Mouse (Mus musculus) retina, postnatal 1 day (tissue): ENCODE results near the gene Zim1.

Experiments used
- DNase-seq: peaks from one replicate; pipeline ENCODE4 v3.0.0-alpha.2; 2012

Zim1 gene

GRCm38 (mm10) chr7:6650526-6650925 is 45.7 kb downstream of the Zim1 start:
- no peak for DNase-seq

- no peak for DNase-seq
Observed at GRCm38 (mm10) chr7:6645821-6646220, 50.4 kb downstream of the Zim1 start.

GRCm38 (mm10) chr7:6638076-6638475 is 58.2 kb downstream of the Zim1 start:
- DNase-seq, result no peak

- no peak for DNase-seq
Observed at GRCm38 (mm10) chr7:6636741-6637140, 59.5 kb downstream of the Zim1 start.

GRCm38 (mm10) chr7:6635831-6636230 is 60.4 kb downstream of the Zim1 start:
- DNase-seq, result no peak
